Mouse (Mus musculus) liver, adult 2 months (tissue): ENCODE measurements around the gene Dock2. TPM values are rescaled to one million over a fixed set of nuclear protein-coding genes. Genes with fewer than 3 reads are reported as not detected.
"Not testable (repeated sequence)": the region's sequence is repeated elsewhere in the genome, so short reads cannot be mapped to it uniquely, and the experiment has no call there.

ENCODE experiments used
- DNase-seq: peaks from one replicate; pipeline ENCODE4 v3.0.0-alpha.2; 2011; ENCODE audit warnings: low read depth, low spot score; ENCODE audit errors: extremely low read depth
- H3K27ac ChIP-seq: fragments of 200-500 bp; replicated peaks from 2 replicates; pipeline ENCODE4 v1.5.1; 2012; ENCODE audit warnings: low read depth, mild to moderate bottlenecking, control low read depth, inconsistent platforms, low read length; ENCODE audit not compliant: insufficient read depth
- H3K27me3 ChIP-seq: fragments of 200-500 bp; 2 replicates; pipeline ENCODE4 v1.6.1; 2012; ENCODE audit warnings: mild to moderate bottlenecking, moderate library complexity, low read length, inconsistent platforms; ENCODE audit not compliant: control insufficient read depth, insufficient read depth
- H3K36me3 ChIP-seq: fragments of 200-500 bp; 2 replicates; pipeline ENCODE4 v1.6.1; 2012; ENCODE audit warnings: low read length, inconsistent platforms; ENCODE audit not compliant: control insufficient read depth, insufficient read depth
- H3K4me1 ChIP-seq: fragments of 200-500 bp; 2 replicates; pipeline ENCODE4 v1.6.1; 2011; ENCODE audit warnings: low read length; ENCODE audit not compliant: control insufficient read depth, insufficient read depth
- H3K4me3 ChIP-seq: fragments of 200-500 bp; 2 replicates; pipeline ENCODE4 v1.5.1; 2011; ENCODE audit warnings: low read depth, mild to moderate bottlenecking, control low read depth, low read length, moderate library complexity; ENCODE audit not compliant: insufficient read depth
- H3K79me2 ChIP-seq: fragments of 200-500 bp; 2 replicates; pipeline ENCODE4 v1.6.1; 2012; ENCODE audit warnings: inconsistent platforms, mild to moderate bottlenecking, low read length, moderate library complexity; ENCODE audit not compliant: control insufficient read depth, insufficient read depth
- H3K9ac ChIP-seq: fragments of 200-500 bp; 2 replicates; pipeline ENCODE4 v1.6.1; 2012; ENCODE audit warnings: low read depth, mild to moderate bottlenecking, control low read depth, inconsistent platforms, low read length
- CTCF ChIP-seq: fragments of 200-500 bp; IDR thresholded peaks from 2 replicates; pipeline ENCODE4 v1.5.1; 2011; ENCODE audit warnings: low read depth, low read length, control low read depth
- POLR2A ChIP-seq: fragments of 200-500 bp; IDR thresholded peaks from 2 replicates; pipeline ENCODE4 v1.6.1; 2011; ENCODE audit warnings: low read length, control low read depth; ENCODE audit not compliant: insufficient read depth; ENCODE audit errors: extremely low read depth
- WGBS: fragments of 180-500 bp; shearing (Covaris S2); methylation state at CpG from one replicate; pipeline ENCODE4 v1.1.7; 2018; 5-methylcytosine and 5-hydroxymethylcytosine counted together
- polyA plus RNA-seq: library from polyadenylated mRNA; depleted of rRNA; stranded (reverse); fragments of >200 nt; gene quantifications from 2 replicates; pipeline ENCODE4 v1.2.3, GENCODE M21; 2012
- total RNA-seq: library from RNA; depleted of rRNA; stranded (reverse); fragments of >200 nt; gene quantifications from 2 replicates; pipeline ENCODE4 v1.2.3, GENCODE M21; 2014

The Dock2 gene
- total and polyA plus RNA-seq, 2 experiments = 0.95 to 4.0 TPM

DNA sequence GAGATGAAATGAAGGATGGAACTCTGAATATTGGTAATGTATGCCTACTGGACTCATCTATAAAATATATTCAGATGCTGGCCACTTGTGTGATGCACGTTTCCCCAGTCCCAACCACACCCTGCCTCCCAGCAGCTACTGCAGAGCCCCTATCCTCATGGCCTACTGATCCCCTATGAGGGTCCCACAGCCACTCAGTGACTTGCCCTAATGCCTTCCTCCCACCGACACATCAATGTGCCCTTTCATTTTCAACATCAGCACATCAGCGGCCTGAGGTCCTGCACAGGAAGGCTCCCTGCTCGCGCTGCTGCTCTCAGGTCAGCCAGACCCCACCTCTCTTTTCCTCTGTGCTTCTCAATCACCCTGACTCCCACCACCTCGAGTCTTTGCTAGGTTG lies 30.6 kb upstream of the Dock2 start:
- Histone ChIP-seq H3K36me3 (no peaks in the 10 kb centered on the region), H3K27ac (no peak overlapping the region), H3K27me3 (no peaks in the 10 kb centered on the region), H3K9ac (no peak overlapping the region), H3K4me1 (no peaks in the 10 kb centered on the region), H3K79me2 (no peaks in the 10 kb centered on the region), H3K4me3 (no peak overlapping the region)
- DNase-seq = no peak
- WGBS = 90% methylated on average over 6 of the region's 6 CpGs
- TF ChIP-seq CTCF (no peak), POLR2A (no peak)

DNA sequence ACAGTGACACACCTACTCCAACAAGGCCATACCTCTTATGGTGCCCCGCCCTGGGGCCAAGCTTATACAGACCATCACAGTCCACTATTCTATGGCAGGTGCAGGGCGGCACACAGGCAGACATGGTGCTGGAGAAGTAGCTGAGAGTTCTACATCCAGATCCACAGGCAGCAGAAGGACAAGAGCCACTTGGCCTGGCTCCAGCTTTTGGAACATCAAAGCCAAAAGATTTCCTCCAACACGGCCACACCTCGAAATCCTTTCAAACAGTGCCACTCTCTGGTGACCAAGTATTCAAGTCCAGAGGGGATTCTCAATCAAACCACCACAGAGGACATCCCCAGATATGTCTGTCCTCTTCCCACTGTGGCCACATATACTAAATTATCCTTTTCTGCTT lies 21.3 kb upstream of the Dock2 start:
- H3K4me1 ChIP-seq, H3K27me3 ChIP-seq, H3K9ac ChIP-seq, H3K4me3 ChIP-seq, H3K79me2 ChIP-seq, H3K36me3 ChIP-seq, DNase-seq, H3K27ac ChIP-seq: not testable (repeated sequence)
- WGBS = 81% methylated on average over 4 of the region's 4 CpGs

DNA sequence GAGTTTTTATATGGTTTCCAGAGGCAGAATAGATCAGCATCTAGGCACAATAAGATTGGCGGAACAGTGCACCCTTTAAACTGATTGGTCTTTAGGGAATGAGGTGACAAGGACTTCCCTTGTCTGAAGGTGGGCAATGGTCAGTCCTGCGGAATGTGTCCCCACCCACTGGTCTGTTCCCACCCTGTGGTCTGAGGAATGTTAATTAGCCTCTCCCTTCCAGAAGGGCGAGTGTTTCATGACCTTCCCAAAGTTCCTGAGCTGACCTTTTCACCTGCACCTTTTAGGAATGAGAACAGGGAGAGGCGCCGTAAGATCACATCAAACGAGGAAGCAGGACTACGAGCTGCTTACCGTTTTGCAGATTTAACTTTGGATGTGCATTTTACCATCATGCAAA lies 14.4 kb upstream of the Dock2 start:
- not testable (repeated sequence) for H3K36me3 ChIP-seq, DNase-seq, H3K27me3 ChIP-seq, H3K27ac ChIP-seq, H3K4me3 ChIP-seq, H3K9ac ChIP-seq, H3K4me1 ChIP-seq, H3K79me2 ChIP-seq
- 58% methylated on average over 8 of the region's 8 CpGs for whole genome bisulfite sequencing

GRCm38 (mm10) chr11:34796097-34796496 lies 12.4 kb upstream of the Dock2 start:
- Histone ChIP-seq H3K4me1 (no peaks in the 10 kb centered on the region), H3K4me3 (no peak overlapping the region), H3K27ac (no peak overlapping the region), H3K79me2 (no peaks in the 10 kb centered on the region), H3K36me3 (no peaks in the 10 kb centered on the region), H3K27me3 (no peaks in the 10 kb centered on the region), H3K9ac (no peak overlapping the region)
- no peak for DNase-seq
- TF ChIP-seq POLR2A (no peak), CTCF (no peak)
- 30% methylated on average over 4 of the region's 4 CpGs for WGBS

DNA sequence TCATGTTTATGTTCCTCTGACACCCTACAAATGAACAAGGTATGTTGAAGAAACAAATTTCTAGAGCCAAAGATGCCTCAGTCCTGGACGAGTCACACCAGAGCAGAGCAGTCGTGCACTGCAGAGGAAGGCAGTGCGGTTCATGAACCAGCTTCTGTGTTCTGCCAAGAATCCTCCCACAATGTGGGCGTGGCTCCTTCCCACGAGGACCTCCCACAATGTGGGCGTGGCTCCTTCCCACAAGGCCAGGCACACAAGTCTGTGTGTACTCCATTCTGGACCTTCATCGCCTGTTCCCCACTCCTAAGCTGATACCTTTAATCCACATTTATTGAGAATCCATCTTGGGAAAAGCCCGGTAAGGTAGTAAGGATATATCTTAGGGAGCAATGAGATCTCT lies 8.2 kb upstream of the Dock2 start:
- H3K4me1 ChIP-seq = no peaks in the 10 kb centered on the region
- 50% methylated on average over 8 of the region's 8 CpGs for WGBS

GRCm38 (mm10) chr11:34784864-34785263 lies 1.2 kb upstream of the Dock2 start:
- Histone ChIP-seq H3K4me3 (no peak overlapping the region), H3K9ac (no peak overlapping the region), H3K36me3 (no peaks in the 10 kb centered on the region), H3K79me2 (no peaks in the 10 kb centered on the region), H3K27me3 (no peaks in the 10 kb centered on the region), H3K4me1 (no peaks in the 10 kb centered on the region), H3K27ac (no peak overlapping the region)
- DNase-seq = no peak
- no peak for TF ChIP-seq CTCF
- no peak for TF ChIP-seq POLR2A

More for the DNA sequence above, 8.2 kb upstream of the Dock2 start:
- no peaks in the 10 kb centered on the region for H3K36me3 ChIP-seq
- TF ChIP-seq POLR2A = no peak
- no peak for TF ChIP-seq CTCF
- H3K9ac ChIP-seq = no peak overlapping the region
- H3K27ac ChIP-seq = no peak overlapping the region
- no peak for DNase-seq
- H3K4me3 ChIP-seq = no peak overlapping the region
- H3K27me3 ChIP-seq = no peaks in the 10 kb centered on the region
- H3K79me2 ChIP-seq = no peaks in the 10 kb centered on the region
